8 mouse cellular contexts compared by ENCODE assay signal in the genomic region with DNA sequence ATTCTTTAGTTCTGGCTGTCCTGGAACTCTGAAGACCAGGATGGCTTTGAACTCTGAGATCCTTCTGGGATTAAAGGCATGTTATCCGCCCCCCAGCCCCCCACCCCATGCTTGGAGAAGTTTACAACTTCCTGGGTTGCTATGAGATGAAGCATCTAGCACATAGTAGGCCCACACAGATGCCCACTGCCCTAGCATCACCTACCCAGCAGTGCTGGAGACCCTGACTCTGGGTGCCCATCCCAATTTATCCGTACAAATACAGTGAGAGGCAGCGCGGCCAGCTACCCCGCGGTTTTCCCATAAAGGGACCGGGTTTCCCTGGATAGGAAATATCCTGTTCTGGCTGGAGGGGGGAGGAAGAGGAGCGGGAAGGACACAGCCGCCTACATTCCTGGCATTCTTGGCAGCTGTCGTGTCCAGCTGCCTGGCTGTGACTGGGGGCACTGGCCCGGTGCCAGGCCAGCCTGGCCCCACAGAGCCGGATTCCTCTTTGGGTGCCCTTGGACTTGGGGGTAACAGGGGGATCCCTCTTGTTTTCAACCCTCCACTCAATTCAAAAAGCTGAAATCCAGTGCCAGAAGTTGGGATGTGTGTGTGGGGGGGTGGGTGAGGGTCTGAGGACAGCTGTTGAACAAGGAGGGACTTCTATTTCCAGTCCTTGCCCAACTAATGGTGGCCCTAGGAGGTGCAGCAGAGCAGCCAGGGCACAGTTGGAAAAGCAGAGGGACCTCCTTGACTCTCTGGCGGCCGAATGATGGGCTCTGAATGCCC. TPM values are rescaled to one million over a fixed set of nuclear protein-coding genes. Genes with fewer than 3 reads are reported as not detected.
A peak's percentile ranks its signal among the peaks of the same experiment; 100 is the strongest.
DNase-seq lines count a peak whose midpoint lies in the region; ATAC-seq and TF ChIP-seq lines count a peak whose summit lies in the region.

No protein-coding gene starts in this region.

- peak overlapping the region in 1 of 2 experiments; percentile 62; a peak in 3 of 4 replicates for H3K27ac ChIP-seq in heart, embryonic 14.5 days (replicated peaks in 1 of 2; ENCODE audit: control insufficient read depth in 1 of 2, insufficient read depth in 1 of 2, low read depth in 2 of 2, low read length in 2 of 2)
- H3K27ac ChIP-seq in kidney, postnatal 0 days, result peak overlapping the region; percentile 85
- peak overlapping the region; percentile 28; the same call in 1 of the 2 replicates for H3K27ac ChIP-seq in neural tube, embryonic 14.5 days (ENCODE audit: low read depth, low read length)
- H3K27ac ChIP-seq in forebrain, embryonic 16.5 days (ENCODE audit: low read length), result no peak overlapping the region; the same call in 1 of the 2 replicates

- H3ac ChIP-seq in C2C12 (ENCODE audit: control insufficient read depth, insufficient read length, low read depth), result no peak overlapping the region

- in situ Hi-C loops in Patski (cut with MboI; ENCODE audit: low pct_unique_long_range_greater_than_20kb), result loop anchor here (5.0 kb wide), 1 partner anchor 40 kb away; no protein-coding TSS in a partner anchor

- H3K9ac ChIP-seq in heart, embryonic 14.5 days (ENCODE audit: low read length), result no peak overlapping the region
- H3K9ac ChIP-seq in kidney, postnatal 0 days (ENCODE audit: low read depth, low read length), result no peak overlapping the region
- H3K9ac ChIP-seq in neural tube, embryonic 14.5 days (replicated peaks; ENCODE audit: low read depth, low read length), result no peak overlapping the region
- no peak overlapping the region for H3K9ac ChIP-seq in forebrain, embryonic 16.5 days (replicated peaks; ENCODE audit: low read depth, low read length)

- CTCF ChIA-PET in Patski (lab: Charles Lee), result interaction anchor here (0.8 to 15.7 kb wide), 6 partner anchors 40 to 125 kb away, joined by 3 to 226 read pairs (median 6); no protein-coding TSS in a partner anchor

- peak; percentile 19 for ATAC-seq in Patski
- ATAC-seq in heart, embryonic 14.5 days (ENCODE audit: insufficient number of reproducible peaks, insufficient read depth, low FRiP score, low read depth), result peak; percentile 42; the same call in 1 of the 2 replicates
- ATAC-seq in kidney, postnatal 0 days (replicated peaks; ENCODE audit: low FRiP score, low read depth), result peak; percentile 55
- ATAC-seq in neural tube, embryonic 14.5 days (ENCODE audit: low read depth), result no peak
- no peak for ATAC-seq in erythroid progenitor cell, adult 5-6 weeks (replicated peaks; ENCODE audit: low FRiP score, poor library complexity, severe bottlenecking)
- no peak for ATAC-seq in forebrain, embryonic 16.5 days

- H3K36me3 ChIP-seq in C2C12 (ENCODE audit: control insufficient read depth, insufficient read depth), result no peaks in the 10 kb centered on the region
- H3K36me3 ChIP-seq in heart, embryonic 14.5 days (ENCODE audit: control insufficient read depth, insufficient read depth, low read length), result no peaks in the 10 kb centered on the region
- H3K36me3 ChIP-seq in kidney, postnatal 0 days (ENCODE audit: insufficient read depth, low read length), result no peaks in the 10 kb centered on the region
- H3K36me3 ChIP-seq in neural tube, embryonic 14.5 days (ENCODE audit: control insufficient read depth, insufficient read depth, low read length), result no peaks in the 10 kb centered on the region
- H3K36me3 ChIP-seq in forebrain, embryonic 16.5 days (ENCODE audit: control insufficient read depth, insufficient read depth), result no peaks in the 10 kb centered on the region

- no peak overlapping the region for H3K4me3 ChIP-seq in C2C12 (ENCODE audit: insufficient read depth, poor library complexity, severe bottlenecking)
- no peak overlapping the region for H3K4me3 ChIP-seq in heart, embryonic 14.5 days (ENCODE audit: control insufficient read depth in 1 of 2, insufficient read depth in 1 of 2, low read depth in 1 of 2, low read length in 2 of 2)
- H3K4me3 ChIP-seq in kidney, postnatal 0 days (replicated peaks; ENCODE audit: low read depth, low read length), result no peak overlapping the region
- no peak overlapping the region for H3K4me3 ChIP-seq in neural tube, embryonic 14.5 days (ENCODE audit: low read depth, low read length)
- no peak overlapping the region for H3K4me3 ChIP-seq in forebrain, embryonic 16.5 days (replicated peaks; ENCODE audit: low read length)

- H3K27me3 ChIP-seq in C2C12 (ENCODE audit: control insufficient read depth, insufficient read depth, insufficient read length) (no peaks in the 10 kb centered on the region), Patski (no peaks in the 10 kb centered on the region)
- H3K27me3 ChIP-seq in heart, embryonic 14.5 days (ENCODE audit: control insufficient read depth, insufficient read depth, low read length), result no peaks in the 10 kb centered on the region
- H3K27me3 ChIP-seq in kidney, postnatal 0 days (ENCODE audit: insufficient read depth, low read length), result no peaks in the 10 kb centered on the region
- no peaks in the 10 kb centered on the region for H3K27me3 ChIP-seq in neural tube, embryonic 14.5 days (ENCODE audit: control insufficient read depth, insufficient read depth, low read length)
- no peaks in the 10 kb centered on the region for H3K27me3 ChIP-seq in forebrain, embryonic 16.5 days (replicated peaks; ENCODE audit: control insufficient read depth, insufficient read depth, low read length)

- TF ChIP-seq CTCF in C2C12 (IDR thresholded peaks at IDR 0.05; ENCODE audit: control insufficient read depth, insufficient read depth, insufficient read length), result no peak
- TF ChIP-seq CTCF in Patski (IDR thresholded peaks at IDR 0.05), result no peak
- TF ChIP-seq CTCF in kidney, postnatal 0 days (IDR thresholded peaks at IDR 0.05; ENCODE audit: low read depth), result no peak

- H3K4me1 ChIP-seq in heart, embryonic 14.5 days (ENCODE audit: control insufficient read depth in 2 of 2, insufficient read depth in 2 of 2, low read length in 2 of 2), result peaks cover 37% of the 10 kb centered on the region in 2 experiments
- H3K4me1 ChIP-seq in kidney, postnatal 0 days (replicated peaks; ENCODE audit: insufficient read depth, low read length), result peaks cover 34% of the 10 kb centered on the region
- peaks cover 15% of the 10 kb centered on the region for H3K4me1 ChIP-seq in neural tube, embryonic 14.5 days (ENCODE audit: control insufficient read depth, insufficient read depth, low read length)
- peaks cover 15% of the 10 kb centered on the region for H3K4me1 ChIP-seq in forebrain, embryonic 16.5 days (replicated peaks; ENCODE audit: control insufficient read depth, insufficient read depth, low read length)

- WGBS in heart, embryonic 14.5 days, result 24% methylated on average over 14 of the region's 14 CpGs
- 24% methylated on average over 14 of the region's 14 CpGs for WGBS in kidney, postnatal 0 days
- WGBS in neural tube, embryonic 14.5 days, result 39% methylated on average over 14 of the region's 14 CpGs
- WGBS in forebrain, embryonic 16.5 days, result 39% methylated on average over 14 of the region's 14 CpGs

- H3K4me2 ChIP-seq in heart, embryonic 14.5 days (ENCODE audit: low read length), result peak overlapping the region; percentile 36
- 0 out of 2 replicates have a peak overlapping the region, but pooled peaks have one; percentile 1 for H3K4me2 ChIP-seq in kidney, postnatal 0 days (ENCODE audit: low read length)
- no peak overlapping the region for H3K4me2 ChIP-seq in neural tube, embryonic 14.5 days (ENCODE audit: low read depth, low read length)
- no peak overlapping the region for H3K4me2 ChIP-seq in forebrain, embryonic 16.5 days (ENCODE audit: low read length)

- no peaks in the 10 kb centered on the region for H3K79me3 ChIP-seq in C2C12 (ENCODE audit: low read depth)

- DNase-seq in Patski (ENCODE audit: low read depth, low spot score), result peak; percentile 43
- DNase-seq in kidney, postnatal 0 days (ENCODE audit: low spot score), result peak; percentile 77
- DNase-seq in T-cell, adult 2 months (ENCODE audit: low spot score), result no peak

- POLR2A ChIA-PET in Patski (lab: Charles Lee), result interaction anchor here (0.7 to 5.0 kb wide), 9 partner anchors 48 to 129 kb away, joined by 3 to 71 read pairs (median 5); a partner anchor contains a TSS

- no peaks in the 10 kb centered on the region for H3K79me2 ChIP-seq in C2C12 (ENCODE audit: control insufficient read depth, insufficient read depth)

- no peaks in the 10 kb centered on the region for H3K9me3 ChIP-seq in heart, embryonic 14.5 days (ENCODE audit: control insufficient read depth, low read length)
- no peaks in the 10 kb centered on the region for H3K9me3 ChIP-seq in kidney, postnatal 0 days (replicated peaks; ENCODE audit: low read length)
- no peaks in the 10 kb centered on the region for H3K9me3 ChIP-seq in neural tube, embryonic 14.5 days (ENCODE audit: control insufficient read depth, low read length)
- no peaks in the 10 kb centered on the region for H3K9me3 ChIP-seq in forebrain, embryonic 16.5 days (ENCODE audit: control insufficient read depth, low read length)

TF ChIP-seq in C2C12, 6 proteins besides CTCF, POLR2A, EP300 and RAD21:
- TF ChIP-seq MAX (IDR thresholded peaks at IDR 0.05) (peak; percentile 32), MYOD1 (IDR thresholded peaks at IDR 0.05; ENCODE audit: control insufficient read depth, insufficient read length, low read depth) (peak; percentile 79), CEBPB (IDR thresholded peaks at IDR 0.05; ENCODE audit: low read depth) (no peak), MYOG (IDR thresholded peaks at IDR 0.05; ENCODE audit: control insufficient read depth, extremely low read depth, insufficient read length) (no peak), FOSL1 (IDR thresholded peaks at IDR 0.05; ENCODE audit: insufficient read depth, low read length, poor library complexity, severe bottlenecking) (peak; percentile 39), USF1 (IDR thresholded peaks at IDR 0.05; ENCODE audit: low read depth) (no peak)

RNA-seq across cellular contexts. Expression of a gene that starts 19.0 kb away (rescaled TPM):
- polyA plus RNA-seq in C2C12 (2012; fragmentation: generic; extraction: Trizol) (5.9 TPM), Patski (2021) (8.9 TPM)
- 0.78 and 1.5 TPM in 2 replicates for polyA plus RNA-seq in heart, embryonic 14.5 days (2014; fragmentation: Nextera tagmentation; extraction: Ambion mirVana)
- polyA plus RNA-seq in kidney, postnatal 0 days (2015; fragmentation: Nextera tagmentation; extraction: Ambion mirVana), result 4.5 and 4.6 TPM in 2 replicates
- polyA plus RNA-seq in neural tube, embryonic 14.5 days (2014; fragmentation: Nextera tagmentation; extraction: Ambion mirVana), result 4.3 and 5.0 TPM in 2 replicates
- total RNA-seq in erythroid progenitor cell, adult 5-6 weeks (2015; ENCODE audit: low replicate concordance), result 21.0 and 23.1 TPM in 2 replicates
- 12.1 and 15.4 TPM in 2 replicates for total RNA-seq in erythroid progenitor cell, adult 5-6 weeks (2017; ENCODE audit: low replicate concordance)
- 3.0 and 4.0 TPM in 2 replicates for polyA plus RNA-seq in forebrain, embryonic 16.5 days (2015; fragmentation: Nextera tagmentation; extraction: Ambion mirVana)

Comparison
In these comparisons a context has a peak if more than half of its experiments do, and no peak if none do; other contexts are left out.
1. ATAC-seq: peak in Patski (single experiment), heart, embryonic 14.5 days (single experiment) and kidney, postnatal 0 days (single experiment); none in neural tube, embryonic 14.5 days (single experiment), erythroid progenitor cell, adult 5-6 weeks (single experiment) and forebrain, embryonic 16.5 days (single experiment).
2. H3K4me2 ChIP-seq: peak in heart, embryonic 14.5 days (single experiment) and kidney, postnatal 0 days (single experiment); none in neural tube, embryonic 14.5 days (single experiment) and forebrain, embryonic 16.5 days (single experiment).